Mouse (Mus musculus) CH12.LX (cell line): ENCODE measurements around the gene Cgrrf1. TPM values are rescaled to one million over a fixed set of nuclear protein-coding genes. Genes with fewer than 3 reads are reported as not detected.

ENCODE experiments used
- DNase-seq: peaks from one replicate; pipeline ENCODE4 v3.0.0-alpha.2; 2013; ENCODE audit errors: extremely low read depth
- H3K27ac ChIP-seq: 2 replicates; pipeline ENCODE4 v1.5.1; 2012; ENCODE audit warnings: low read depth, mild to moderate bottlenecking, control low read depth, moderate library complexity; ENCODE audit not compliant: insufficient read depth
- H3K27me3 ChIP-seq: replicated peaks from 2 replicates; pipeline ENCODE3; 2012; ENCODE audit warnings: inconsistent platforms
- H3K36me3 ChIP-seq, 2 experiments: replicated peaks in 1 of 2; 2 replicates each; pipeline versions ENCODE3 to v1.6.1; 2012; ENCODE audit warnings: inconsistent platforms in 1 of 2, low read length in 1 of 2, mild to moderate bottlenecking in 1 of 2, mixed read lengths in 1 of 2, moderate library complexity in 1 of 2; ENCODE audit not compliant: control insufficient read depth in 1 of 2, insufficient read depth in 1 of 2
- H3K4me1 ChIP-seq, 2 experiments: 2 replicates each; pipeline ENCODE4 v1.6.1; 2012; ENCODE audit warnings: inconsistent platforms in 1 of 2, moderate library complexity in 1 of 2; ENCODE audit not compliant: insufficient read depth in 2 of 2, control insufficient read depth in 1 of 2
- H3K4me2 ChIP-seq: 2 replicates; pipeline ENCODE4 v1.6.1; 2012; ENCODE audit warnings: low read depth, mild to moderate bottlenecking, control low read depth; ENCODE audit not compliant: poor library complexity, insufficient read depth, severe bottlenecking
- H3K4me3 ChIP-seq, 3 experiments: fragments of 150-350 bp in 1 of 3; sonication (generic) in 1 of 3; replicated peaks in 1 of 3; 2 replicates each; pipeline versions ENCODE3 to v1.5.1; 2011 to 2012; ENCODE audit warnings: low read depth in 2 of 3, low read length in 2 of 3, mild to moderate bottlenecking in 2 of 3, moderate library complexity in 2 of 3, control low read depth in 1 of 3, improper control_type of control experiment in 1 of 3, inconsistent platforms in 1 of 3, mixed read lengths in 1 of 3; ENCODE audit not compliant: poor library complexity in 1 of 3
- H3K79me2 ChIP-seq: replicated peaks from 2 replicates; pipeline ENCODE4 v1.6.1; 2012; ENCODE audit warnings: mild to moderate bottlenecking, moderate library complexity; ENCODE audit not compliant: control insufficient read depth, poor library complexity, insufficient read depth, severe bottlenecking; ENCODE audit errors: extremely low read depth
- H3K9ac ChIP-seq: 2 replicates; pipeline ENCODE4 v1.6.1; 2012; ENCODE audit warnings: low read depth, mild to moderate bottlenecking, control low read depth, moderate library complexity; ENCODE audit not compliant: insufficient read depth
- H3K9me3 ChIP-seq: replicated peaks from 2 replicates; pipeline ENCODE3; 2012; ENCODE audit warnings: low read length, inconsistent platforms, mixed read lengths
- CHD1 ChIP-seq: IDR thresholded peaks from 2 replicates; pipeline ENCODE4 v1.6.1; 2012; ENCODE audit warnings: low read depth, low read length, improper control_type of control experiment, inconsistent platforms
- ELF1 ChIP-seq: IDR thresholded peaks from 2 replicates; pipeline ENCODE4 v1.6.1; 2014; ENCODE audit warnings: low read depth, mild to moderate bottlenecking, inconsistent platforms, low read length, improper control_type of control experiment
- EP300 ChIP-seq: IDR thresholded peaks from 2 replicates; pipeline ENCODE4 v1.6.1; 2011; ENCODE audit warnings: low read length, improper control_type of control experiment
- ETS1 ChIP-seq: conservative IDR thresholded peaks from 2 replicates; pipeline ENCODE4 v1.6.1; 2012; ENCODE audit warnings: low read depth, mild to moderate bottlenecking, inconsistent platforms, low read length, improper control_type of control experiment, moderate library complexity
- JUND ChIP-seq: conservative IDR thresholded peaks from 2 replicates; pipeline ENCODE4 v1.6.1; 2011; ENCODE audit warnings: low read depth, low read length, improper control_type of control experiment
- MAFK ChIP-seq: IDR thresholded peaks from 2 replicates; pipeline ENCODE4 v1.6.1; 2011; ENCODE audit warnings: low read length, improper control_type of control experiment; ENCODE audit not compliant: insufficient replicate concordance
- MXI1 ChIP-seq: IDR thresholded peaks from 2 replicates; pipeline ENCODE4 v1.6.1; 2011; ENCODE audit warnings: mild to moderate bottlenecking, low read depth, low read length, improper control_type of control experiment
- NELFE ChIP-seq: IDR thresholded peaks from 2 replicates; pipeline ENCODE4 v1.6.1; 2011; ENCODE audit warnings: low read depth, low read length, improper control_type of control experiment
- PAX5 ChIP-seq: IDR thresholded peaks from 2 replicates; pipeline ENCODE4 v1.6.1; 2012; ENCODE audit warnings: low read length, inconsistent platforms, mixed read lengths
- RAD21 ChIP-seq: IDR thresholded peaks from 2 replicates; pipeline ENCODE4 v1.6.1; 2011; ENCODE audit warnings: low read depth, mild to moderate bottlenecking, low read length, improper control_type of control experiment, moderate library complexity
- TCF12 ChIP-seq: IDR thresholded peaks from 2 replicates; pipeline ENCODE4 v1.6.1; 2014; ENCODE audit warnings: low read depth, mild to moderate bottlenecking, inconsistent platforms, low read length, improper control_type of control experiment
- USF1 ChIP-seq: IDR thresholded peaks from 2 replicates; pipeline ENCODE4 v1.6.1; 2014; ENCODE audit warnings: low read depth, mild to moderate bottlenecking, inconsistent platforms, low read length, improper control_type of control experiment
- ZC3H11A ChIP-seq: IDR thresholded peaks from 2 replicates; pipeline ENCODE4 v1.6.1; 2012; ENCODE audit warnings: low read depth, mild to moderate bottlenecking, inconsistent platforms, low read length, improper control_type of control experiment
- ZNF384 ChIP-seq: IDR thresholded peaks from 2 replicates; pipeline ENCODE4 v1.6.1; 2012; ENCODE audit warnings: low read depth, low read length, improper control_type of control experiment, inconsistent platforms
- dilution Hi-C: fragments of 300-500 bp; cut with MboI; formaldehyde crosslinking; loops from 2 replicates; pipeline ENCODE4 v1.14.3; 2020; ENCODE audit warnings: low sequenced_read_pairs; ENCODE audit not compliant: extremely low pct_unique_long_range_greater_than_20kb, extremely low pct_ligation_motif_present
- in situ Hi-C: fragments of 300-500 bp; cut with MboI; formaldehyde crosslinking; loops from 3 replicates; pipeline ENCODE4 v1.14.3; 2019; ENCODE audit warnings: low sequenced_read_pairs, low pct_ligation_motif_present, low pct_unique_long_range_greater_than_20kb, mixed read lengths
- polyA plus RNA-seq: library from polyadenylated mRNA; unstranded; fragments of >175 nt; gene quantifications from 2 replicates; pipeline ENCODE4 v1.2.1, GENCODE M21; 2012; ENCODE audit warnings: low read depth; ENCODE audit not compliant: insufficient read length
- total RNA-seq, 2 experiments: library from RNA; depleted of rRNA; stranded (reverse); fragments of 300-350 nt in 1 of 2; fragments of >200 nt in 1 of 2; gene quantifications; 2 replicates each; pipeline ENCODE4 v1.2.3; 2012 to 2014

Gene Cgrrf1
- total and polyA plus RNA-seq, 3 experiments, result 9.6 to 17.1 (median 13.1) TPM

DNA sequence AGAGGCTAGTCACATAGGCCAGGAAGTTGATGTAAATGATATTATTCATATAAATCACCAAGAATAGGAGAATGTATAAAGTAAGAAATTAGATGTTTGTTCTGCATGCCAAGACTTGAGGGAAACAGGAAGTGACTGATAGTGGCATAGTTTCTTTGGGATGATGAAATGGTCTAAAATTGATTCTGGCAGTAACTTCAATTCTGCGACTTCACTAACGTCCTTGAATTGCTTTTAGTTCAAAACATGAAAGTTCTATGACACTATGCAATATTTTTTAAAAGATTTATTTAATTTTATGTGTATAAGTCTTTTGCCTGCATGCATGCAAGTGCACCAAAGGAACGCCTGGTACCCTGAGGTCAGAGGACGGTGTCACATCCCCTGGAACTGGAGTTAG, 28.7 kb upstream of the Cgrrf1 start:
- in situ Hi-C loops, result no loop called here
- H3K4me2 ChIP-seq, result no peak overlapping the region
- H3K4me3 ChIP-seq, result no peak overlapping the region
- peaks cover 0 to 34% of the 10 kb centered on the region in 2 experiments for H3K36me3 ChIP-seq
- no peaks in the 10 kb centered on the region for H3K9me3 ChIP-seq
- dilution Hi-C loops, result no loop called here
- DNase-seq, result no peak
- no peaks in the 10 kb centered on the region for H3K27me3 ChIP-seq
- H3K79me2 ChIP-seq, result no peaks in the 10 kb centered on the region
- peaks cover 6 to 31% of the 10 kb centered on the region in 2 experiments; a peak in 3 of 4 replicates for H3K4me1 ChIP-seq
- H3K9ac ChIP-seq, result no peak overlapping the region
- no peak for TF ChIP-seq ZNF384
- TF ChIP-seq USF1, result no peak
- TF ChIP-seq NELFE, result no peak
- TF ChIP-seq MXI1, result no peak
- H3K27ac ChIP-seq, result no peak overlapping the region

DNA sequence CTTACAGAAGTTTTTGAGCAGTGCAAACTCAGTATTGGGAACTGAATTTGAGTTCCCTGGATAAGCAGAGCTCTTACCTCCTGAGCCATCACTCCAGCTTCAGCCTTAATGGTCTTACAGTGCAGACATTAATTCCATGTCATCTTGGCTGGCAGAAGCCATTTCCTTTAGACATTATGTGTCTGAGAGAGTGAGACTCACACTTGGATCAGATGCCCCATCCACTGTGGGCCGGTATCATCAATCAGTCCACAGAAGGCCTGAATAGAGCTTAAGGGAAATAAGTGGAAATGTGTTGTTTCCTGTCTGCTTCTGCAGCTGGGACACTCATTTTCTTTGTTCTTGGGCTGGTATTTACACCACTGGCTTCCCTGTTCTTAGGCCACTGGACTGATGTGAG, 28.1 kb upstream of the Cgrrf1 start:
- DNase-seq, result no peak
- no peaks in the 10 kb centered on the region for H3K9me3 ChIP-seq
- no peak overlapping the region for H3K9ac ChIP-seq
- dilution Hi-C loops (no loop called here), in situ Hi-C loops (no loop called here)
- H3K36me3 ChIP-seq, result peaks cover 0 to 34% of the 10 kb centered on the region in 2 experiments
- H3K4me2 ChIP-seq, result no peak overlapping the region
- no peak for TF ChIP-seq CHD1
- TF ChIP-seq ELF1, result no peak
- H3K4me3 ChIP-seq, result no peak overlapping the region
- H3K79me2 ChIP-seq, result no peaks in the 10 kb centered on the region
- H3K4me1 ChIP-seq, result peaks cover 6 to 36% of the 10 kb centered on the region in 2 experiments; a peak in 3 of 4 replicates
- H3K27ac ChIP-seq, result no peak overlapping the region
- no peaks in the 10 kb centered on the region for H3K27me3 ChIP-seq

DNA sequence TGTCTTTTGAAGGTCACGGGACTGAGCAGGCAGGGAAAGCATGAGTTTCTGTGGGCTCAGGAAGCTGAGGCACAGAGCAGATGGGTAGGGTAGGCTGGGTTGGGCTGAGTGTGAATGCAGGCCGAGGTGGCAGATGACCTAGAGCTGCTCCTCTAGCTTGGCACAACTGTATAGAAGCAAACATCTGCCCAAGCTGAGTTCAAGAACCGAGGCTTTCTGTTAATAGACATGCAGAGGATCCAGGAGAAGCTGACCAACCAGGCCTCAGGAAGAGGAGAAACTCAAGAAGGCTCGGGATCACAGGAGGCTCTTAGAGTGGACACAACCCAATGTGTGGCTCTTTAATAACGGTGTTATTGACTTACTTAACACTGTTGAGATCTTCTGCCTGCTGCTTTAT, 25.7 kb upstream of the Cgrrf1 start:
- H3K79me2 ChIP-seq, result no peaks in the 10 kb centered on the region
- peaks cover 6 to 41% of the 10 kb centered on the region in 2 experiments; a peak in 3 of 4 replicates for H3K4me1 ChIP-seq
- no peak overlapping the region for H3K4me2 ChIP-seq
- TF ChIP-seq ELF1 (no peak), CHD1 (no peak), TCF12 (no peak), RAD21 (no peak), MAFK (no peak), JUND (no peak), MXI1 (no peak), PAX5 (no peak), ETS1 (no peak), ZC3H11A (no peak), EP300 (no peak)
- H3K9me3 ChIP-seq, result no peaks in the 10 kb centered on the region
- DNase-seq, result no peak
- H3K4me3 ChIP-seq, result no peak overlapping the region
- H3K27ac ChIP-seq, result no peak overlapping the region
- H3K27me3 ChIP-seq, result no peaks in the 10 kb centered on the region
- H3K36me3 ChIP-seq, result peaks cover 8 to 48% of the 10 kb centered on the region in 2 experiments
- dilution Hi-C loops, result no loop called here
- in situ Hi-C loops, result no loop called here
- H3K9ac ChIP-seq, result no peak overlapping the region
